Mouse (Mus musculus) spleen, adult 18-20 months (tissue): Measurements from ENCODE around the gene 1700029I15Rik.

Experiments
- DNase-seq, 2 experiments: peaks; one replicate each; pipeline ENCODE4 v3.0.0; 2022; ENCODE audit warnings: mixed read lengths in 2 of 2

1700029I15Rik gene

GRCm38 (mm10) chr2:92374514-92374913 is 7.8 kb upstream of the 1700029I15Rik start, which contains the start of the genes Pex16 and Large2:
Pex16 (plus strand) TSS chr2:92374676.
Large2 (minus strand) TSS chr2:92374869.
- DNase-seq: peak; percentile 31 to 32

GRCm38 (mm10) chr2:92375099-92375623 is 7.2 kb upstream of the 1700029I15Rik start:
- DNase-seq: peak; percentile 87 to 93

GRCm38 (mm10) chr2:92375788-92376187 is 6.5 kb upstream of the 1700029I15Rik start:
- no peak for DNase-seq

DNA sequence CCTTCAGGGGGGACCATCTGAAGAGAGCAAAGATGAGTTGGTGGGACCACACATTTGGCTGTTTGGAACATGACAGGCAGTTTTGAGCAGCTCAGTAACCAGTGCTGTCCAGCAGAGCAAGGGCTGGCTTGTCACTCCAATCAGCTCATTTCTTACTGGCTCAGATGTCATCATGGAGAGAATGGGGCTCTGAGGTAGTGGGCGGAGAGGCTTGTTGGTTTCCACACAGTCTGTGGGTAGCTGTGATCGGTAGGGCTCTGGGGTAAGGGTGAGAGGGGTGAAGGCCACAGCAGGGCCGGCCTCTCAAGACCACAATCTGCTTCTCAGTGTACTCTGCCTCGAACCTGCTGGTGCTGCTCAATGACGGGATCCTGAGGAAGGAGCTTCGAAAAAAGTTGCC is 6.0 kb upstream of the 1700029I15Rik start:
- no peak for DNase-seq

- DNase-seq: no peak
Observed at GRCm38 (mm10) chr2:92377320-92377719, 5.0 kb upstream of the 1700029I15Rik start.

DNA sequence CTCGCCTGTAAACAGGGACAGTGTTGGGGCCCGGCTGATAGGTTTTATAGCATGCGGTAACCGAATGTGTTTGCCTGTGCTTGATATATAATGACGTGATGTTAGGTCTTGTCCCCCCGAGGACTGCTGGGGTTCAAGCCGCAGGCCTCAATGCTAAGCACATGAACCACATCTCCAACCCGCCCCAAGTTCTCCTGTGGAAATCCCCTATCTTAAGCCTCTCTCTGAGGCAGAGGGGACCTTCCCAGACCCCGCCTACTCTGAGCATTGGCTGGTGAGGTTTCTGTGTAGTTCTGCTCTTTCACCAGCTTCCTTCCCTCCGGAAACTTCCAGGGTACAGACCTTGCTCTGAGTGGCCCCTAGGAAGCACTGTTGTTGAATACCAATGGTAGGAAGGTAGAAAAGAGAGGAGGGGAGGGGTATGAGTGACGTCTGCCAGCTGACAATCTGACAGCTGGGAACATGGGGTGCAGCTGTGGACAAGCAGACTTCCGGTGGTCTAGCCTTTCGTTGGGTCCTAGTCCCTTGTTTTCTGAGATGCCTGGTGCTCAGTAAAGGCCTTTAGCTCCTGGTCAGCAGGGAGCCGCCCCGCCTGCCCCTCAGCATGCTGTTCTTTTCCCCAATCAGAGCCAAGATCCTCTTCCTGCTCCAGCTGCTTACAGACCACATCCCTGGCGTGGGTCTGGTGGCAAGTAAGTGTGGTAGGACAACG is 2.4 kb upstream of the 1700029I15Rik start:
- DNase-seq: no peak

DNA sequence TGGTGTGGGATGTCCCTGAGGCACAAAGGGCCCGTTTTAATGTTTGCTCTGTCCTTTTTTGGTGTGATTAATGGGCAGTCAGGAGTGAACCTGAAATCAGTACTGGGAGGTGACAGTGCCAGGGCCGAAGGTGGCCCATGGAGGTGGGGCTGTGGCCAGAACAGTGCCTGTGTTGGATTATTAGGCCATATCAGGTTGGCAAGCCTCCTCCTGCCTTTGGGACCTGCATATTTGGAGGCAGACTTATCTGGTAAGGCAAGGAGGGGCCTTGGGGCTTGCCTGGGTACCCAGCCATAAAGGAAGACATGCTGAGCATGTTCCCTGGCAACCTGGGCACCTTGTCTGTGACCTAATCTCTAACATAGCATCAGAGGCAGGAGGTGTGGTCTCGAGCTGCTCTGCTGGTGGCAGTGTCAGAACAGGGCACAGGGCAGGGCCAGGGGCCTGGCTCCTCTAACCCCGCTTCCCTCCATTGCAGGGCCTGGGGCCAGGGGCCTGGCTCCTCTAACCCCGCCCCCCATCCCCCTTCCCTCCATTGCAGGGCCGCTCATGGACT is 1.8 kb upstream of the 1700029I15Rik start:
- no peak for DNase-seq

DNA sequence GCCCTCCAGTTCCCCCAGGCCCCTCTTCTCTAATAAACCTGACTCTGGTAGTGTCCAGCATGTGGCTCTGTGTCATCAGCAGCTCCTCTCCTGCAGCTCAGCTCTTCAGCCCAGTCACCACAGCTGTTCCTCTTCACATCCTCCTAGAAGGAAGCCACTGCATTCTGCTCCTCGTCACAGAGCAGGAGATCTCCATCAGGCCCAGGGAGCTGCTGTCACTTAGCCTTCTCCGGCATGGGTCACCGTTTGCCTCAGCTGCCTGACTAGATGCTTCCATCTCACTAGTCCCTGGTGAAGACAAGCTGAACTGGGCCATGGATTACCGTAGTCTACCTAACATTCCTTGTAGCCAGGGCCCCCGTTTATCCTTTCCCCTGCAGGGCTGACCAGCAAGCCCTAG is 1.2 kb upstream of the 1700029I15Rik start:
- no peak for DNase-seq

DNA sequence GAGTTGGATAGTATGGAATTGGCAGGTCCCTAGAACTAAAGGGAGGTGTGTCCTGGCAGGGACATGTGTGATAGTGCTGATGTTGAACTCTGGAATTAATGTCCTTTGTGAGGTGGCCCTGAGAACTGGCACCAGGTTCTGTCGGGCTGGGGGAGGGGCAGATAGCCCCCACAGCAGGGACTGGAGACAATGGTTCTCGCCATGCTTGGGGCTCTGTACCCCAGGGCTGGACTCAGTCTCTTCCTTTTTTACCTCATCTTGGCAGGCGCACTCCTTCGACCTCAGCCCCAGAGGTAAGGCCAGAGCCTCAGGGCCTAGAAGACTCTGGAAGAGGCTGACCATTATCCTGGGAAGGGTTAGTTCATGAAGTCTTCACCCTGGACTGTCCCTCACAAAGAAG is 421 bp downstream of the 1700029I15Rik start:
- no peak for DNase-seq

- no peak for DNase-seq
Observed at GRCm38 (mm10) chr2:92384101-92384500, 1.8 kb downstream of the 1700029I15Rik start.

DNA sequence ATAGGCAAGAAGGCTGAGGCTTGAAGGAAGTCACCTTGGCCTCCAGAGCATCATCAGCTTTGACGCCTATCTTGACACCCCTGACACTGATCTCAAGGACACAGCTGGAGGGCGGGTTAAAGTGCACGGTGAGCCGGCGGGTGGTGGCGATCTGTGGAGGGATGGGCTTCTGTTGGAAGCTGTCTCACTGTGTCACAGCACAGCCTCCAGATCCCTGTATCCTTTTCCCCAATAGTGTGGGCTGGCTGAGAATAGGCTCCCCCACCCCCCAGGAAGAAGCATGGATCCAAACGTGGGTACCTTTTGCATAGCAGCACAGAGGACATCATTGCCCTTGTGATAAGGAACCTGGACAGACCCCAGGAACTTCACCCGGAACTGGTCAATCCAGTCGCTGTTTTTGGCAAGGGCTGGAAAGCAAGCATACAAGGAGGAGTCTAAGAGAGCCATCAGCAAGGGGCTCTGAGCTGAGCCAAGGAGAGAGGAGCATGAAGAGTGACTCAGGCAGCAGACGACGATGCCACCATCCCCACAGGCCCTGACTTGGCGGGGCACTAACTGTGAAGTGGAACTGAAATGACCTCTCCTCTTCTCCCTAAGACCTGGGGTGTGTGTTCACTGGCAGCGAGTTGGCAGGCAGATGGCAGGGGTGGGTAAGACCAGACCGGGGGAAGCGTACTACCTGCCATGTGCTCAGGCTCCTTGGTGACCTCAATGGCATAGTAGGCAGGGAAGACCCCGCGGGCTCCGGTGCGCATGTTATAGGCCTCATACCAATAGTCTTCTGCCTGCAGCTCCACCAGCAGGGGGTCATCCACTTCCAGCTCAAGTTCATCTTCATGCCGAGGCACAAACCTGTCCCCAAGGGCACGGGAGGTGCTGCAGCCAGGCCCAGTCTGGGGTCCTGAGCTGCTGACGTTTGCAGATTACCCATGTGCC is 3.0 kb downstream of the 1700029I15Rik start:
- no peak for DNase-seq

DNA sequence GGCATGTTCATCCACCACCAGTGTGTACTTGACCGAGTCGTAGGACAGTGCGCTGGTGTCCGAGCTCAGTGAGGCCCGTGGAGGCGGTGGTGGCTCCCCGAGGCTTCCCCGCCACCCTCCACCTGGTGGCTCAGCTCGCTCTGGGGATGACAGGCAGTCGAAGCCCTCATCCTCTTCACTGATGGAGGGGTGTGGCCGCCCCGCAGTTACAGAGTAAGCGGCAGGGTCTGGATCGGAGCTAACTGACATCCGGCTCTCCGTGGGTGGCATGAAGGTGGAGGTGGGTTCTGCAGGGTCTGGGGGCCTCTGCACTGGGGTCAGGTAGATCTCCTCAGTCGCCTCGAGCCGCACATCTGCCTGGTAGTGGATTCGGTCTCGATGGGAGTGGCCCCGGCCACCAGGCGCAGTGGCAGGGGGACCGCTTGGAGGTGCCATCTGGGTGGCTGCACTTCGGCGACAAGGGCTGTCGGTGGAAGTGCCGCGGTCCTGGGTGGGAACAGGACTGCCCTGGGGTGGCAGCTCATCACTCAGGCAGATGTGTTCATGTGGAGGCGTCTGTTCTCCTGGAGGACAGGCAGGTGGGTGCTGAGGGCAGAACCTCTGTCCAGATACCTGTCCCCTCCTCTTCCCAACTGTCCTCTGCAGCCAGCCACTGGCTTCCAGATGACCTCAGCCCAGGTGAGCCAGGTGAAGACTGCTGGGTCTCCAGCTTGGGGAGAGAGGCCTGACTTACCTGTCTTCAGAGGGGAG is 4.7 kb downstream of the 1700029I15Rik start:
- no peak for DNase-seq

- no peak for DNase-seq
Observed at GRCm38 (mm10) chr2:92387646-92388045, 5.3 kb downstream of the 1700029I15Rik start.

- no peak for DNase-seq
Observed at GRCm38 (mm10) chr2:92388081-92388517, 5.8 kb downstream of the 1700029I15Rik start.

DNA sequence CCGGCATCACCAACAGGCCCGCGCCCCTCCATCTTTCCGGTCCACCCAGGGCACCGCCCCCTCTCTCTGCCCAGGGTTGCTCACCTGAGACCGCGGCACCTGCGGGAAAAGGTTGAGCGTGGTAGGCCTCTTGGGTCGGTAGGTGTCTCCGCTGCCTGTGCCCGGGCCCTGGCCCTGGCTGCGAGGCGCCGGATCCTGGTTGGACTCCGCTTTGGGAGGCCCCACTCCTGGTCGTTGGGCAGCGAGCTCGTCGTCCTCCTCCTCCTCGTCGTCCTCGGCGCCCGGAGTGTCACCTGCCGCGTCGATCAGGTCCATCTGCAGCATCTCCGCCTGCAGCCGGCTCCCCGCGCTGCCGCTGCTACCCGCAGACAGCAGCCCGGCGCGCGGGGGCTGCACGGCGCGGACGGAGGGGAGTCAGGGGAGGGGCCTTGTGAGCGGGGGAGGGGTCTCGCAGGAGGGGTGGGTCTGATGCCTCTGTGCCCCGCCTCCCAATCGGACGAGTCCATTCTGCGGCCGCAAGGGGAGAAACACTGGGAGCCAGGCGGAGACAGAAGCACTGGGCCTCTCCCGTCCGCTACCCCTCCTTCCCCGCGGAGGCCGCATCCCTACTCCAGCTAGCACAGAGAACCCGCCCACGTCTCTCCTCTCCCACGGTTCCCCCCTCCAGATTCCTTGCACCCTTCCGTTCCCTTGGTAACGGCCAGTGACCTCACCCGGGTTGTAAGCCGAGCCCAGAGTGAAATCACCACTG is 6.7 kb downstream of the 1700029I15Rik start:
- peak; percentile 30 to 33 for DNase-seq

- no peak for DNase-seq
Observed at GRCm38 (mm10) chr2:92389645-92390044, 7.3 kb downstream of the 1700029I15Rik start.

DNA sequence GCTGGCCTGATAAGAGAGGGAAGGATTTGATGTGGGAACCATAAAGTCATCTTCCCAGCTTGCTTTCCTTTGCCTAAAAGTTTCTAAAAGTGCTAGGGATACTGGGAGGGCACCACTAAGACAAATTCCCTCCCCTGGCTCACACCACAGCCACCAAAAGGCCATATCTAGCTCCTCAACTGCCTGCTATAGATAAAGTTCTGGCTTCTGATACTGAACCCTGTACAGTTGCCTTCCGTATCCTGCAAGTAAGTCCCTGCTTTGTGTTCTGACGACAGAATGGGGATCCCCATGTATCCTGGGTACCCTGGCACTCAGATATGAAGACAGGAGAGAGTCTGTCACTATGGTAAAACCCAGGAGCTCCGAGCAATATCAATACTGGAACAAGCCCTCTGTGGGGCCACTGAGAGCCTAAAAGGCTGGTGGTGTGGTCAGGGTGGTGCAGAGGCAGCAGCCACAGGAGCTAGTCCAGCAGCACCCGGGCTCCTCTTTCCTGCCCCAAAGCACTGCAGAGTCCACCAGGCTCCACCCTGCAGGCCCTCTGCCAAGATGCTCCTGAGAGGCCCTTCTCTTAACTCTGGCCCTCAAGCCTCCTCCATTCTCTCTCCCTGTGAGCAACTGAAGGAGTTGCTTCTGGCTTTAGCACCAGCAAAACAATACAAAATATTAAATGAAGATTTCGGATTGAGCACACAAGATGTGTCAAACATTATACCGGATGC is 8.0 kb downstream of the 1700029I15Rik start:
- no peak for DNase-seq

DNA sequence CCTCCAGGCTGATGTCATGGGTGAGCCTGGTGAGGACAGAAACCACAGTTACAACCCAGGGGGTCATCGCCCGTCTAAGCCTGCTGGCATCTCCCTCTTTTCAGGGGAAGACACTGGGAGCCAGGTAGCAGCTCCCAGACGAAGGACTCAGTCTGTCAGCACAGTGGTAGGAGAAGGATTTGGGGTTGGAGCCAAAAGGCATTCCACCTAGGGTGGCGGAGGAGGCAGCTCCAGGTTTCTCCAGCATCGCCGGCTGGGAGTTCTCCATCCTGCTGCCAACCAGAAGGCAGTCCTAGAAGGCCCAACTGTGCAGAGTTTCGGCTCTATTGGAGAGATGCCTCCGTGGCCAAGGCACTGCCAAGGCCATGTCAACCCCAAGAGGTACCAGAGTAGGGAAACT is 8.8 kb downstream of the 1700029I15Rik start:
- no peak for DNase-seq

DNA sequence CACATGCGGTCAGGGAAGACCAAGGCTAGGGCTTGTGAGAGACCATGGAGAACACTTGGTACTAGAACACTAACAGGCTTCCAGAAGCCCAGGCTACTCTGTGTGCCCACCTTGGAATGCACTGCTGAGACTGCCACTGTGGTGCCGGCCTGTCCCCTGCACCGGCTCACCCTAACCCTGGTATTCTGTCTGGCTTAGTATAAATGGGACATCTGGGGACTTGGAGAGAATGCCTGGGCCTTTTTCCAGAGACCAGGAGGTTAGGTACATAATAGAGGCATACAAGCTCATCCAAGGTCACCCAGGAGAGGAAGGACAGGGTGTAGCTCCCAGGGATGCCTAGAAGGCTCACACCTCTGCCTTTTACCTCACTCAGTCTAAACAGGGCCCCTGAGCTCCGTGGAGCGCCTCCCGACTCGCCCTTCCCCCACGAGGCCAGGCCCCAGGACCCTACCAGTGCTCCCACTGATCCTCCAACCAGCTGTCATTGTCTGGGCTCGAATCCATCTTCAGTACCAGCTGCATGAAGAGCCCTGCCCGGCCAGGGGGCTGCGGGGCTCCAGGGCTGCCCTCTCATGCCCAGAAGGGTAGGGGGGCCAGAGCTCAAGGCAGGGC is 9.5 kb downstream of the 1700029I15Rik start:
- DNase-seq: no peak
